Mouse (Mus musculus) CH12.LX (cell line): ENCODE measurements around the gene Ikzf1. TPM values are rescaled to one million over a fixed set of nuclear protein-coding genes. Genes with fewer than 3 reads are reported as not detected.

ENCODE experiments used
- DNase-seq: peaks from one replicate; pipeline ENCODE4 v3.0.0-alpha.2; 2013; ENCODE audit errors: extremely low read depth
- H3K27ac ChIP-seq: 2 replicates; pipeline ENCODE4 v1.5.1; 2012; ENCODE audit warnings: low read depth, mild to moderate bottlenecking, control low read depth, moderate library complexity; ENCODE audit not compliant: insufficient read depth
- H3K27me3 ChIP-seq: replicated peaks from 2 replicates; pipeline ENCODE3; 2012; ENCODE audit warnings: inconsistent platforms
- H3K36me3 ChIP-seq, 2 experiments: replicated peaks in 1 of 2; 2 replicates each; pipeline versions ENCODE3 to v1.6.1; 2012; ENCODE audit warnings: inconsistent platforms in 1 of 2, low read length in 1 of 2, mild to moderate bottlenecking in 1 of 2, mixed read lengths in 1 of 2, moderate library complexity in 1 of 2; ENCODE audit not compliant: control insufficient read depth in 1 of 2, insufficient read depth in 1 of 2
- H3K4me1 ChIP-seq, 2 experiments: 2 replicates each; pipeline ENCODE4 v1.6.1; 2012; ENCODE audit warnings: inconsistent platforms in 1 of 2, moderate library complexity in 1 of 2; ENCODE audit not compliant: insufficient read depth in 2 of 2, control insufficient read depth in 1 of 2
- H3K4me2 ChIP-seq: 2 replicates; pipeline ENCODE4 v1.6.1; 2012; ENCODE audit warnings: low read depth, mild to moderate bottlenecking, control low read depth; ENCODE audit not compliant: poor library complexity, insufficient read depth, severe bottlenecking
- H3K4me3 ChIP-seq, 3 experiments: fragments of 150-350 bp in 1 of 3; sonication (generic) in 1 of 3; replicated peaks in 1 of 3; 2 replicates each; pipeline versions ENCODE3 to v1.5.1; 2011 to 2012; ENCODE audit warnings: low read depth in 2 of 3, low read length in 2 of 3, mild to moderate bottlenecking in 2 of 3, moderate library complexity in 2 of 3, control low read depth in 1 of 3, improper control_type of control experiment in 1 of 3, inconsistent platforms in 1 of 3, mixed read lengths in 1 of 3; ENCODE audit not compliant: poor library complexity in 1 of 3
- H3K79me2 ChIP-seq: replicated peaks from 2 replicates; pipeline ENCODE4 v1.6.1; 2012; ENCODE audit warnings: mild to moderate bottlenecking, moderate library complexity; ENCODE audit not compliant: control insufficient read depth, poor library complexity, insufficient read depth, severe bottlenecking; ENCODE audit errors: extremely low read depth
- H3K9ac ChIP-seq: 2 replicates; pipeline ENCODE4 v1.6.1; 2012; ENCODE audit warnings: low read depth, mild to moderate bottlenecking, control low read depth, moderate library complexity; ENCODE audit not compliant: insufficient read depth
- H3K9me3 ChIP-seq: replicated peaks from 2 replicates; pipeline ENCODE3; 2012; ENCODE audit warnings: low read length, inconsistent platforms, mixed read lengths
- CHD1 ChIP-seq: IDR thresholded peaks from 2 replicates; pipeline ENCODE4 v1.6.1; 2012; ENCODE audit warnings: low read depth, low read length, improper control_type of control experiment, inconsistent platforms
- GABPA ChIP-seq: IDR thresholded peaks from 2 replicates; pipeline ENCODE4 v1.6.1; 2012; ENCODE audit warnings: low read depth, low read length, improper control_type of control experiment, inconsistent platforms; ENCODE audit not compliant: insufficient replicate concordance
- IRF4 ChIP-seq: IDR thresholded peaks from 2 replicates; pipeline ENCODE4 v1.6.1; 2014; ENCODE audit warnings: low read depth, mild to moderate bottlenecking, inconsistent platforms, low read length, improper control_type of control experiment
- MAZ ChIP-seq: IDR thresholded peaks from 2 replicates; pipeline ENCODE4 v1.6.1; 2012; ENCODE audit warnings: low read depth, mild to moderate bottlenecking, inconsistent platforms, low read length, improper control_type of control experiment, moderate library complexity
- MEF2A ChIP-seq: IDR thresholded peaks from 2 replicates; pipeline ENCODE4 v1.6.1; 2014; ENCODE audit warnings: low read depth, mild to moderate bottlenecking, inconsistent platforms, low read length, improper control_type of control experiment, borderline replicate concordance
- MXI1 ChIP-seq: IDR thresholded peaks from 2 replicates; pipeline ENCODE4 v1.6.1; 2011; ENCODE audit warnings: mild to moderate bottlenecking, low read depth, low read length, improper control_type of control experiment
- MYC ChIP-seq: IDR thresholded peaks from 2 replicates; pipeline ENCODE4 v1.6.1; 2011; ENCODE audit warnings: low read depth, mild to moderate bottlenecking, improper control_type of control experiment, low read length
- NRF1 ChIP-seq: IDR thresholded peaks from 2 replicates; pipeline ENCODE4 v1.6.1; 2014; ENCODE audit warnings: low read depth, mild to moderate bottlenecking, inconsistent platforms, low read length, improper control_type of control experiment, moderate library complexity
- PAX5 ChIP-seq: IDR thresholded peaks from 2 replicates; pipeline ENCODE4 v1.6.1; 2012; ENCODE audit warnings: low read length, inconsistent platforms, mixed read lengths
- POLR2AphosphoS2 ChIP-seq: IDR thresholded peaks from 2 replicates; pipeline ENCODE4 v1.6.1; 2011; ENCODE audit warnings: low read depth, low read length, improper control_type of control experiment
- RAD21 ChIP-seq: IDR thresholded peaks from 2 replicates; pipeline ENCODE4 v1.6.1; 2011; ENCODE audit warnings: low read depth, mild to moderate bottlenecking, low read length, improper control_type of control experiment, moderate library complexity
- RCOR1 ChIP-seq: conservative IDR thresholded peaks from 2 replicates; pipeline ENCODE4 v1.6.1; 2012; ENCODE audit warnings: low read depth, mild to moderate bottlenecking, inconsistent platforms, low read length, improper control_type of control experiment
- TBP ChIP-seq: conservative IDR thresholded peaks from 2 replicates; pipeline ENCODE4 v1.6.1; 2011; ENCODE audit warnings: low read depth, low read length, improper control_type of control experiment
- dilution Hi-C: fragments of 300-500 bp; cut with MboI; formaldehyde crosslinking; loops from 2 replicates; pipeline ENCODE4 v1.14.3; 2020; ENCODE audit warnings: low sequenced_read_pairs; ENCODE audit not compliant: extremely low pct_unique_long_range_greater_than_20kb, extremely low pct_ligation_motif_present
- in situ Hi-C: fragments of 300-500 bp; cut with MboI; formaldehyde crosslinking; loops from 3 replicates; pipeline ENCODE4 v1.14.3; 2019; ENCODE audit warnings: low sequenced_read_pairs, low pct_ligation_motif_present, low pct_unique_long_range_greater_than_20kb, mixed read lengths
- polyA plus RNA-seq: library from polyadenylated mRNA; unstranded; fragments of >175 nt; gene quantifications from 2 replicates; pipeline ENCODE4 v1.2.1, GENCODE M21; 2012; ENCODE audit warnings: low read depth; ENCODE audit not compliant: insufficient read length
- total RNA-seq, 2 experiments: library from RNA; depleted of rRNA; stranded (reverse); fragments of 300-350 nt in 1 of 2; fragments of >200 nt in 1 of 2; gene quantifications; 2 replicates each; pipeline ENCODE4 v1.2.3; 2012 to 2014

The Ikzf1 gene
- total and polyA plus RNA-seq, 3 experiments, result 33.1 to 68.7 (median 51.2) TPM

- Histone ChIP-seq H3K79me2 (peaks cover 71% of the 10 kb centered on the region), H3K4me2 (0 out of 2 replicates have a peak overlapping the region, but pooled peaks have one; percentile 26), H3K36me3 (peaks cover 39 to 58% of the 10 kb centered on the region in 2 experiments), H3K27me3 (no peaks in the 10 kb centered on the region), H3K9me3 (no peaks in the 10 kb centered on the region), H3K4me3 (no peak overlapping the region), H3K4me1 (peaks cover 4 to 70% of the 10 kb centered on the region in 2 experiments), H3K9ac (peak overlapping the region; percentile 16; the same call in 1 of the 2 replicates), H3K27ac (no peak overlapping the region)
- TF ChIP-seq GABPA (no peak), RCOR1 (no peak), MXI1 (no peak)
- in situ Hi-C loops, result loop anchor here (25.0 kb wide), 3 partner anchors 408 to 733 kb away; no protein-coding TSS in a partner anchor
- dilution Hi-C loops, result loop anchor here (25.0 kb wide), 1 partner anchor 158 kb away; no protein-coding TSS in a partner anchor
- no peak for DNase-seq
Observed at GRCm38 (mm10) chr11:11804421-11804820, 119.6 kb downstream of the Ikzf1 start.

GRCm38 (mm10) chr11:11805951-11806350, 121.1 kb downstream of the Ikzf1 start:
- no peaks in the 10 kb centered on the region for H3K27me3 ChIP-seq
- DNase-seq, result no peak
- H3K36me3 ChIP-seq, result peaks cover 34 to 49% of the 10 kb centered on the region in 2 experiments
- no peaks in the 10 kb centered on the region for H3K9me3 ChIP-seq
- no peak for TF ChIP-seq PAX5
- TF ChIP-seq, all 38 proteins: peak for 0
- peak overlapping the region; percentile 76 for H3K9ac ChIP-seq
- H3K79me2 ChIP-seq, result peaks cover 64% of the 10 kb centered on the region
- peaks cover 7 to 67% of the 10 kb centered on the region in 2 experiments for H3K4me1 ChIP-seq
- peak overlapping the region; percentile 59; the same call in 1 of the 2 replicates for H3K4me2 ChIP-seq
- peak overlapping the region; percentile 49; the same call in 1 of the 2 replicates for H3K27ac ChIP-seq
- in situ Hi-C loops (loop anchor here (25.0 kb wide), 3 partner anchors 406 to 731 kb away; no protein-coding TSS in a partner anchor), dilution Hi-C loops (loop anchor here (25.0 kb wide), 1 partner anchor 156 kb away; no protein-coding TSS in a partner anchor)
- peak overlapping the region in 1 of 3 experiments; percentile 62 for H3K4me3 ChIP-seq

DNA sequence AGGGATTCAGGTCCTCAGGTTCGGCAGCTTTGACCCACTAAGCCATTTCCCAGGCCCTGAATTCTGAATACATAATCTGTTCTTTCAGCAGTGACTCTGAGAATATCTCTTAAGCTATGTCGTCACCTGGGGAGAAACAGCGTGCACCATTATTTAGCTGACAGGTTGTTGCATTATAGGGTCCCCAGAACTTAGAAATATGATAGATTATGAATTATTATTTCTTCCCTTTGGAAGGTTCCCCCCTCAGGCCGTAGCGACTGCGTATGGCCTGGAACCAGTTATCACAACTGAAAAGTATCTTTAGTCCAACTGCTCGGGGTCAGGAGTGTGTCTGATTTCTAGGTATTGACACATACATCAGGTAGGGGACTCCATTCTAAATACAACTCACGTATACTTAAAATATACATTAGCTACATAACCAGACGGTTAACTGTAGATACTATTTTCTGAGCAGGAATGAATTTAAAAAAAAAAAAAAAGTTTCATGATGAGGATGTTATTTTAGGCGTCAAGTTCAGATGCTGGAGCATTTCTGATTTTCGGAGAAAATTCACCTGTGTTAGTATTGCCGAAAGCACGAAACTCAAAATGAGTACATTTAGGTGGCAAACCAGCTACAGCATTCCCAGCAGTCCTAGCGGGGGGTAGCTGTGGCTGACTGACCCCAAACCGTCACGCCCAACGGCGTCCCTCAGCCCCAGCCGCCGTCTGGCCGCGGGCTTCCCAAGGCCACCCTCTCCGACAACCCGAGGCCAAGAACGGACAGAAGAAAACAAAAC, 123.4 kb downstream of the Ikzf1 start:
- H3K4me1 ChIP-seq, result peaks cover 5 to 62% of the 10 kb centered on the region in 2 experiments
- peak; percentile 55 for DNase-seq
- H3K27ac ChIP-seq, result peak overlapping the region; percentile 95
- peak overlapping the region; percentile 92 for H3K4me2 ChIP-seq
- H3K4me3 ChIP-seq, result peak overlapping the region; percentile 62 to 87 (median 73)
- no peaks in the 10 kb centered on the region for H3K27me3 ChIP-seq
- dilution Hi-C loops (loop anchor here (25.0 kb wide), 1 partner anchor 154 kb away; no protein-coding TSS in a partner anchor), in situ Hi-C loops (loop anchor here (25.0 kb wide), 3 partner anchors 404 to 729 kb away; no protein-coding TSS in a partner anchor)
- H3K9me3 ChIP-seq, result no peaks in the 10 kb centered on the region
- H3K36me3 ChIP-seq, result peaks cover 14 to 27% of the 10 kb centered on the region in 2 experiments
- H3K9ac ChIP-seq, result peak overlapping the region; percentile 76
- TF ChIP-seq MAZ (0 out of 2 replicates have a peak, but pooled peaks have one; percentile 83), RAD21 (no peak), IRF4 (peak; percentile 78; the same call in 1 of the 2 replicates), MYC (peak; percentile 57; the same call in 1 of the 2 replicates), POLR2AphosphoS2 (peak; percentile 31; the same call in 1 of the 2 replicates), TBP (peak; percentile 78), MEF2A (peak; percentile 67; the same call in 1 of the 2 replicates), NRF1 (no peak), CHD1 (peak; percentile 93)
- peaks cover 44% of the 10 kb centered on the region for H3K79me2 ChIP-seq
